Mouse (Mus musculus): ENCODE data around the gene Zc3h6.

The Zc3h6 gene

DNA sequence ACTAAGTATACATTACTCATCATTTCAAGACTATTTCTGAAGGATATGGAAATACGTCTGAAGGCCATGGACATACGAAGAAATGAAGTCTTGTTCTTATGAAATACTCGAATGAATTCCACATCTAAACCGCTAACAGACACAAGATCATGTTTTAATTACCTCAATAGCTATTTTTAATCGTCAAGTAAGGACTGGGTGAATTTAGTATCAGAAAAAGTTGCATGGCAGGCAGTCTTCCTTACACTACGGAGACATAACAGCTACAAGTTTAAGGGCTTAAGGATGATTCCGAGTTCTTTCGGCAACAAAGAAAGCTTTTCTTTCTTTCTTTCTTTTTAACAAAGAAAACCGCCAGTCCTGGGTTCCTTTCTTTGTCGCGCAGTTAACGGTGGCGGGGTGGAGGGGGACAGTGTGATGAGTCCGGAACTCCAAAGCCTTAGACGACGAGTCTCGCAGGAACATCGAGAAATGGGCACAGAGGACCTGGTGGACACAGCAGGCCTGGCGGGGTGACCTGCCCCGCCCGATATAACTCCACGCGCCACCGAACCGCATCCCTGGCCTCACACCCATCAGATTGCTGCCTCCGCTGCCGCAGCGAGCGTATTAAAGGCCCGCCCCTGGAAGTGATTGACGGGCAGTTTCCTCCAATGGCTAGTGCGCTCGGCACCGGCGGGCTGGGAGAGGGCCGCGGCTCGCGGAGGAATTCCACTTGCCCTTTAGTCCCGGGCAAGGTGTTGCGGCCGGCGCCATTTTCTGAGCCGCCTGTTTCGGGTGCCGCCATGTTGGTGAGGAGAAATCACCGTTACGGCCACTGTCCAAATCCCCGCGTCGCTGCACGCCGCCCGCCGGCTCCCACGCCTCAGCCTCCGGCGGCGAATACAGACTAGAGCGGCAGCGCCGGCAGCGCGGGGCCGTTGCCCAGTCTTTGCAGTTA, at the start of gene Zc3h6:
Zc3h6 (plus strand) TSS at position 762 of the 940 bp plus-strand sequence.
- WGBS, result under 1% methylated on average over 65 of the region's 65 CpGs

DNA sequence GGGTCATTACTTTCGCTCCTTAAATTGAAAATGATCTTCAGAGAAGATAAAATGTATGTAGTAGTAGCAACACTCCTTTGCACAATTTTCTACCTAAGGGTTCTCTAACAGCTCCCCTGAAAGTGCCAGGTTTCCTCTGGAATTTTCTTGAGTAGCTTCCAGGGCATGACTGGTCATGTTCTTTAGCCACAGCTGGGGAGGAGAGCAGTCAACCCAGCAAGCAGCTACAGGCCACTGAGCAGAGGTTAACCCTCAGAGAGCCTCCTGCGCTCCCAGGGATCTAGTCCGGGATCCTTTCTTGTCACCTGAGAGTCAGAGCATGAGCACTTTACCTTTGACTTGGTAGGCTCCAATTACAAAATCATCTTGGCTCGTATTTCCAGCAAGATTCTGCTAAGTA, 42.4 kb upstream of the Zc3h6 start:
- 93% methylated on average over 4 of the region's 4 CpGs for WGBS

DNA sequence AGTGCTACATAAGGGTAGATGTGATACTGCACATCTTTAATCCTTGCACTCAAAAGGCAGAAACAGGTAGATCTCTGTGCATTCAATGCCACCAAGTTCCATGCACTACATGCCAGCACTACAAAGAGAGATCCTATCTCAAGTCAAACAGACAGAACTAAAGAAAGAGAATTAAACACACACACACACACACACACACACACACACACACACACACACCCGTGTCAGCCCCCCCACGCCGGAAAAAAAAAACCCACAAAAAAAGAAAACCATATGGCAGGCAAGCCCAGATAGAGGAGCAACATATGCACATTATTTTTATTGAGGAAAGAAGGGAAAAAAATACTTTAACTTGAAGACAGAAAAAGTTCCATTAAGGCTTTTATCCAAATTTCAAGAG, 38.8 kb upstream of the Zc3h6 start:
- 57% methylated on average over 3 of the region's 3 CpGs for WGBS

DNA sequence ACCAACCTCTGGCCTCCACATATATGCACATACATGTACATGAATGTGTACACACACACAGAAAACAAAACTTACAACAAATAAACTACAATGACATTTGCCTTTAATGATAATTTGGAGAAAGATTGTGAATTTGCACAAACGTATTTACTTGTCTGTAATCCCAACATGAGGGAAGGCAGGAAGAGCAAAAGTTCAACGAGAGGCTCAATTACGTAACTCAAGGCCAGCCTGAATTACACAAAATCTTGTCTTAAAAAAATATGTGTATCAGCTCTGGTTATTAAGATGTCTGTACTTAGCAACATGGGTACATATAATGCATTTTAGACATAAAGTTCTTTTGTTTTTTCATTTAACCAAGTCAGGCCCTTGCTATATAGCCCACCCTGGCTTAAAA, 30.9 kb upstream of the Zc3h6 start:
- WGBS, result 95% methylated on average over 3 of the region's 3 CpGs

- WGBS, result under 1% methylated on average over 65 of the region's 65 CpGs
Observed at GRCm38 (mm10) chr2:128943538-128944528, 23.4 kb upstream of the Zc3h6 start, which contains the start of gene Zc3h8. Gene Zc3h8, minus strand, starts transcription at chr2:128944077.

DNA sequence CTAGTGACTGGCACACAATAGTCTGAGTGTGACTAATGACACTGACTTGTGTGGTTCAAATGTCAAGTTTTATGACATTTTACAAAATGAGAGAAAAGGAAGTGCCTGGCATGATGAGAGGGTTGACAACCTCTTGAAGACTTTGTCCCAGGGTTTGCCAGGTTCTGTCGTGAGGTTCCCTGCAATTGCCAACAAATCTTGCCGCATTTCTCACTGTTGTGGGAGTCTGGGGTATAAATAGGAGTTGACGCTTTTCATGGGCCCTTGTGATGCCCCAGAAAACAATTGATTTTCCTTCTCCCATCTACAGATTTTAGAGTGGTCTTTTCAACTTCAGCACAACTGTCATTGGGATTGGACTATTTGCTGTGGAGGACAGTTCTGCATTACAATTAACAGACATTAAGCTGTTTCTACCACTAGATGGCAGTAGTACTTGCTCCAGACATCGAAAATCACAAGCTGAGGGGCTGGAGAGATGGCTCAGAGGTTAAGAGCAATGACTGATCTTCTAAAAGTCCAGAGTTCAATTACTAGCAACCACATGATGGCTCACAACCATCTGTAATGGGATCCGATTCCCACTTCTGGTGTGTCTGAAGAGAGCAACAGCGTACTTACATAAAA, 19.1 kb upstream of the Zc3h6 start:
- WGBS, result 28% methylated on average over 6 of the region's 6 CpGs

- 80% methylated on average over 5 of the region's 5 CpGs for WGBS
Observed at GRCm38 (mm10) chr2:128965505-128966105, 1.6 kb upstream of the Zc3h6 start.

GRCm38 (mm10) chr2:128966236-128966635, 966 bp upstream of the Zc3h6 start:
- WGBS, result 10% methylated on average over 6 of the region's 6 CpGs

GRCm38 (mm10) chr2:128967661-128968441, 649 bp downstream of the Zc3h6 start, which contains the start of gene Gm10762:
Gene Gm10762, minus strand, starts transcription at chr2:128967725.
- under 1% methylated on average over 70 of the region's 80 CpGs for whole genome bisulfite sequencing

DNA sequence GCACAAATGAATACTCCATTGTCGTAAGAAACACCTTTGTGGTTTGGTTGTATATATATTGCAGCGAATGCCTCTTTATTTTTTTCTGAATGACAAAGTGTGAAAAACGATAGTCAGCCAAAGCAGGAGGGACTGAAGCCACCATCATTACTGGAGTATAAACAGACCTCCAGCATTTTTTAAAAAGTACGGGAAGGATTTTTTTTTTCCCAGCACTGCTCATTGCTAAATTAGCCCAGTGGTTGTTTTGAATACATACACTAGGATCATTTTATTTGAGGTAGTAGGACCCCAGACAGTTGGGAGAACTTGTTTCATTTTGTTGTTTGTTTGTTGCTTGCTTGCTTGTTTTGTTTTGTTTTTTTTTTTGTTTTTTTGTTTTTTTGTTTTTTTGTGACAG, 8.4 kb downstream of the Zc3h6 start:
- 41% methylated on average over 4 of the region's 4 CpGs for WGBS

DNA sequence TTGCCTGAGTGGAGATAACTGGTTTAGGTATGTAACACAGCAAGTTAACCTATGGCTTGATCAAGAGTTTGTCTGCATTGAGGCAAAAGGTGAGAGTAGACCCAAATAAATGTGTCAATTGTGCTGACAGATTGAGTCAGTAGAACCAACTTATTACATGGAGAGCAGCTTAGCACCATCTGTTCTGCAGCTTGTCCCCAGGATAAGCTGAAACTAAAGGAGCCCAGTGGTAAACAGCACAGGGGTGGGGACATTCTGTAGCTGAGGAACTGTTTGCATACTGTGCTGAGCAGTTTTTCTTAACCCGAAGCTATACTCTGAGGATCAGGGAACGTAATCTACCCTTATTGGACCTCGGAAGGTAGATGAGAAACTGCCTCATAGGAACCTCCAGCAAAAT, 17.5 kb downstream of the Zc3h6 start:
- 67% methylated on average over 3 of the region's 3 CpGs for WGBS

DNA sequence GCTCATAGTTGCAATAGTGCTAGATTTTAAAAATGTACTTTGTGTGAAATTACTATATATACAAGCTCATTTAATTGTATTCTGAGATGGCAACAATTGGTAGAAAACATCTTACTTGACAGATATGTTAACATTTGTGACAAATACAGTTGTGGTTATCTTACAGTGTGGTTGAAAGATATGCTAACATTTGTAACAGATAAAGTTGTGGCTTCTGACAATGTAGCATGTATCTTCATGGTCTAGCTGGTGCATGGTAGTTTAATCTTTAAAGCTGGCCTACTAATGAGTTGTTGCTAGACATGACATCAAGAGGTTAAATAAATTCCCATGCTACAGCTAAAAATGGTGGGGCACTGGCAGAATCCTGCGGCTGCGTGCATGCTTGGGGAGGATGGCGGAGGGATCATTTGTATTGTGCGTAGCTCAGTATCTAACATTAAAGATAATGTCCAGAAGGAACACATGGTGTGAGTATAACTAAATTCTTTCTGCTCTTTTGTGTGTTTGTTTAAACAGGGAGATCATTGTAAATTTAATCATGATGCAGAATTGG, 39.1 kb downstream of the Zc3h6 start:
- 74% methylated on average over 4 of the region's 4 CpGs for WGBS

DNA sequence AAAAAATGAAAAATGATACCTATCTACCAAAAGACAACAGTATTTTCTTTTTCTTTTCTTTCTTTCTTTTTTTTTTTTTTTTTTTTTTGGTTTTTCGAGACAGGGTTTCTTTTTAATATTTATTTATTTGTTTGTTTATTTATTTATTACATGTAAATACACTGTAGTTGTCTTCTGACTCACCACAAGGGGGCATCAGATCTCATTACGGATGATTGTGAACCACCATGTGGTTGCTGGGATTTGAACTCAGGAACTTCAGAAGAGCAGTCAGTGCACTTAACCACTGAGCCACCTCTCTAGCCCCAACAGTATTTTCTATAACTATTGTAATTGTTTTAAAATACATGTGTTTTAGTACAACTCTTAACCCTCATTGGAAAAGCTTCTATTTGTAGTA, 41.7 kb downstream of the Zc3h6 start:
- WGBS, result 75% methylated on average over 2 of the region's 2 CpGs

- 95% methylated on average over 2 of the region's 2 CpGs for WGBS
Observed at GRCm38 (mm10) chr2:129020106-129020505, 52.9 kb downstream of the Zc3h6 start.

DNA sequence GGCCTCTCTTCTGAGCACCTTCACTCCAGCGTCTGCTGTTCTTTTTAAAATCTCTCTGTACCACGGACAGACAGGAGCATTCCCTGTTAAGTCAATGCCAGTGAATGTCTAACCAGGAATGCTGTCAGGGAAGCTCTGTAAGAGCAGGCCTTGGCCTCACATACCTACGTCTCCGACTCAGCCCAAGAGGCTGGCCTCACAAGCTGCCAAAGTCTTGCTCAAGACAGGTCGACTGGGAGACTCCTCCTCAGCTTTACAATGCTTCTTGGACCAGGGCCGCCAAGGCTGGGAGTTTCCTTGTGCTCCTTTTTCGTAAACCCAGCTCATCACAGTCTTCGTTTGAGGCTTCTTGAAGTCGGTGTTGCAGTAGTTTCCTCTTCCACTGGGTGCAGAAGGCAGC, 57.6 kb downstream of the Zc3h6 start:
- WGBS, result 84% methylated on average over 9 of the region's 9 CpGs

DNA sequence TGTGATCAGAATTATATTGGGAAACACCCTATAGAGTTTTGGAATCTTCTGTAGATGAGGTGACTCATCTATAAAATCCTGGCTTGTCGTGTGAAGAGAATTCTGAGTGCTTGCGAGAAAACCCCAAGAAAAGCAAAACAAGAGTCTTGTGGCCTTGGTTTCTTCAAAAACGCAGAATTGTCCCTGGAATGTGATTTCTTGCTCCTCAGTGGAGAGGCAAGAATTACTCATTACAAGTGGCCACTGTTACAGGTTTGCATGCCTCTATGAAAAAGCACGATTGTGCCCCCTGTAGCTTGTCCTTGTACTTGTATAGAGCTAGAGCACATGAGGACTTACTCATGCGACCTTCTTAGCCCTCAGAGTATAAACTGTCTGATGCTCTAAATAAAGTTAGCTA, 68.2 kb downstream of the Zc3h6 start:
- 57% methylated on average over 5 of the region's 5 CpGs for WGBS

- WGBS, result 30% methylated on average over 15 of the region's 15 CpGs
Observed at GRCm38 (mm10) chr2:129038426-129038936, 71.3 kb downstream of the Zc3h6 start.

- WGBS, result 4% methylated on average over 62 of the region's 62 CpGs
Observed at GRCm38 (mm10) chr2:129038937-129039631, 71.9 kb downstream of the Zc3h6 start.

GRCm38 (mm10) chr2:129040567-129040966, 73.4 kb downstream of the Zc3h6 start:
- WGBS, result 52% methylated on average over 6 of the region's 6 CpGs

All from cerebral cortex, adult 2 months (tissue).